Mouse (Mus musculus) neural tube, embryonic 11.5 days (tissue): ENCODE measurements around the gene Rbm17. TPM values are rescaled to one million over a fixed set of nuclear protein-coding genes. Genes with fewer than 3 reads are reported as not detected.
A peak's percentile ranks its signal among the peaks of the same experiment; 100 is the strongest.
"Not testable (repeated sequence)": the region's sequence is repeated elsewhere in the genome, so short reads cannot be mapped to it uniquely, and the experiment has no call there.

ENCODE experiments used
- ATAC-seq: fragments of 200-750 bp; cut with Nextera tagmentation; 2 replicates; pipeline ENCODE4 v1.8.0; 2017; ENCODE audit warnings: moderate number of reproducible peaks, mild to moderate bottlenecking, moderate TSS enrichment, moderate library complexity; ENCODE audit not compliant: insufficient read depth, low FRiP score, low TSS enrichment
- DNase-seq: peaks from one replicate; pipeline ENCODE4 v3.0.0-alpha.2; 2015; ENCODE audit warnings: low spot score
- H3K27ac ChIP-seq: fragments of 300-500 bp; sonication (generic); 2 replicates; pipeline ENCODE4 v1.5.1; 2014; ENCODE audit warnings: low read depth, mild to moderate bottlenecking, low read length
- H3K27me3 ChIP-seq: fragments of 300-500 bp; sonication (generic); 2 replicates; pipeline ENCODE4 v1.6.1; 2014; ENCODE audit warnings: mild to moderate bottlenecking, low read length, mixed read lengths; ENCODE audit not compliant: control insufficient read depth, insufficient read depth
- H3K36me3 ChIP-seq: fragments of 300-500 bp; sonication (generic); 2 replicates; pipeline ENCODE4 v1.6.1; 2014; ENCODE audit warnings: mild to moderate bottlenecking, low read length, moderate library complexity, mixed read lengths; ENCODE audit not compliant: control insufficient read depth, insufficient read depth
- H3K4me1 ChIP-seq: fragments of 300-500 bp; sonication (generic); 2 replicates; pipeline ENCODE4 v1.6.1; 2014; ENCODE audit warnings: low read length, mixed read lengths; ENCODE audit not compliant: control insufficient read depth, insufficient read depth
- H3K4me2 ChIP-seq: fragments of 300-500 bp; sonication (generic); 2 replicates; pipeline ENCODE4 v1.6.1; 2014; ENCODE audit warnings: low read depth, mild to moderate bottlenecking, moderate library complexity
- H3K4me3 ChIP-seq: fragments of 300-500 bp; sonication (generic); 2 replicates; pipeline ENCODE4 v1.5.1; 2014; ENCODE audit warnings: low read depth, low read length
- H3K9ac ChIP-seq: fragments of 300-500 bp; sonication (generic); 2 replicates; pipeline ENCODE4 v1.6.1; 2014; ENCODE audit warnings: mild to moderate bottlenecking, low read length
- H3K9me3 ChIP-seq: fragments of 300-500 bp; sonication (generic); 2 replicates; pipeline ENCODE4 v1.6.1; 2016; ENCODE audit warnings: low read length; ENCODE audit not compliant: control insufficient read depth
- WGBS: fragments of 180-500 bp; shearing (Covaris S2); extraction: QIAGEN DNeasy Blood & Tissue Kit; methylation state at CpG from one replicate; pipeline ENCODE4 v1.1.7; 2014; 5-methylcytosine and 5-hydroxymethylcytosine counted together
- polyA plus RNA-seq: library from polyadenylated mRNA; unstranded; fragments of >200 nt; fragmentation: Nextera tagmentation; extraction: Ambion mirVana; gene quantifications from 2 replicates; pipeline ENCODE4 v1.2.1, GENCODE M21; 2014

Gene Rbm17
- polyA plus RNA-seq, 1 experiment from 2014 or later, result 192 TPM

DNA sequence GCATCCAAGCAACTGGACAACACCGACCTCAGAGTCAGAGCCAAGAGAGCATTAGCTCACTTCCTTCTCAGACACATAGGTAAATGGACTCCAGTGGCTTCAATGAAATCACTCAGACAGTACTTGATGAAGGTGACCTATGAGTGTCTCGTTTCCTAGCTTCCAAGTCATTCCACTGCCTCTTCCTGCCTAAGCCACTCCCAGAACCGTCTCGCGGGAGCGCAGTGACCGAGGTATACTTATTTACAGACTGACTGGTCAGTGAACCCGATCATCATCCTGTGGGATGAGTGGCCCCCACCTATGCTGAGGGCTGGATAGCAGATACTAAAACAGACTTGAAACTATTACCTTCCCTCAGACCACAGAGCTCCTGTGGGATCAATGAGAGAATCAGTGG is 57.9 kb downstream of the Rbm17 start:
- ATAC-seq, result no peak

DNA sequence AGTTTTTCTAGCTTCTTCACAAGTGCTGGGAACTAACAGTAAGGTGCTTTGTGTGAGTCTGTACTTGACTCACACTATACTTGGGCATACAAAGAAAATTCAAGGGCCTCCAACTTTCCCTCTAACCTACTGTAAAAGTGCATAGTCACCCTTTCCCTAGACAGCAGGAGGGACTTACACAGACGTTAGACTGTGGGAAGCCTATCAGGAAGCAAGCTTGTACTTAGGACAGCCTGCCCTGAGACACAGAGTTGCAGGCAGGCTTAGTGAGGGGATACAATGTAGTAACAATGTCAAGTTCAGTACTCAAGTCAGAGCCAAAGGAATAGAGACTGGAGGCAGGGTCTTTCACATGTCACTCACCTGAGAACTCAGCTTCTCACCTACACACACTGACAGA is 58.6 kb downstream of the Rbm17 start:
- DNase-seq (no peak), ATAC-seq (no peak)
- Histone ChIP-seq H3K4me3 (no peak overlapping the region), H3K9ac (no peak overlapping the region), H3K4me1 (no peaks in the 10 kb centered on the region), H3K36me3 (no peaks in the 10 kb centered on the region), H3K27ac (no peak overlapping the region), H3K9me3 (no peaks in the 10 kb centered on the region), H3K27me3 (no peaks in the 10 kb centered on the region), H3K4me2 (no peak overlapping the region)
- 45% methylated on average over 1 of the region's 1 CpGs for WGBS

More for the DNA sequence above, 57.9 kb downstream of the Rbm17 start:
- DNase-seq, result no peak
- H3K4me3 ChIP-seq, result no peak overlapping the region
- H3K27ac ChIP-seq, result no peak overlapping the region
- no peaks in the 10 kb centered on the region for H3K27me3 ChIP-seq
- 88% methylated on average over 8 of the region's 8 CpGs for WGBS
- H3K4me2 ChIP-seq, result no peak overlapping the region
- no peak overlapping the region for H3K9ac ChIP-seq
- no peaks in the 10 kb centered on the region for H3K4me1 ChIP-seq
- no peaks in the 10 kb centered on the region for H3K9me3 ChIP-seq
- H3K36me3 ChIP-seq, result no peaks in the 10 kb centered on the region

GRCm38 (mm10) chr2:11544342-11544741 is 59.6 kb downstream of the Rbm17 start:
- H3K4me3 ChIP-seq, result no peak overlapping the region
- DNase-seq (no peak), ATAC-seq (no peak)
- no peaks in the 10 kb centered on the region for H3K4me1 ChIP-seq
- no peak overlapping the region for H3K4me2 ChIP-seq
- 78% methylated on average over 5 of the region's 5 CpGs for WGBS
- no peaks in the 10 kb centered on the region for H3K27me3 ChIP-seq
- H3K9me3 ChIP-seq, result no peaks in the 10 kb centered on the region
- H3K9ac ChIP-seq, result no peak overlapping the region
- H3K36me3 ChIP-seq, result no peaks in the 10 kb centered on the region
- no peak overlapping the region for H3K27ac ChIP-seq

- no peak for DNase-seq
- Histone ChIP-seq H3K36me3 (no peaks in the 10 kb centered on the region), H3K4me3 (no peak overlapping the region), H3K27me3 (no peaks in the 10 kb centered on the region), H3K27ac (no peak overlapping the region), H3K9ac (no peak overlapping the region), H3K4me1 (no peaks in the 10 kb centered on the region), H3K9me3 (no peaks in the 10 kb centered on the region), H3K4me2 (no peak overlapping the region)
- ATAC-seq, result no peak
- WGBS, result 81% methylated on average over 7 of the region's 7 CpGs
Observed at GRCm38 (mm10) chr2:11543158-11543557, 60.8 kb downstream of the Rbm17 start.

DNA sequence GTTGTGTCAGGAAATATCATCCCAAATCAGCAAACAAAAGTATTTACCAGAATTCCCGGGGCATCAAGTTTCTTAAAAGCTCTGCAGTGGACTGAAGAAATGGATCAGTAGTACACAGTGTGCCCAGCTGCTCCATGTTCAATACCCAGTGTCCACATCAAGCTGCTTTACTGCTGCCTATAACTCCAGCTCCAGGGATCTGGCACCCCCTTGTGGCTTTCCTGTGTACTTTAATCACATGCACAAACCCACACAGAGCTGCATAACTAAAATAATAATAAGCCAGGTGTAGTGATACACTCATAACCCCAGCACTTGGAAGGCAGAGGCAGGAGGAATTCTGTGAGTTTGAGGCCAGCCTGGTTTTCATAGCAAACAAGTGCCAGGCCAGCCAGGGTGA is 61.3 kb downstream of the Rbm17 start:
- Histone ChIP-seq H3K4me1 (no peaks in the 10 kb centered on the region), H3K4me2 (no peak overlapping the region), H3K27me3 (no peaks in the 10 kb centered on the region), H3K27ac (no peak overlapping the region), H3K4me3 (no peak overlapping the region), H3K36me3 (no peaks in the 10 kb centered on the region), H3K9me3 (no peaks in the 10 kb centered on the region), H3K9ac (no peak overlapping the region)
- DNase-seq (peak; percentile 56), ATAC-seq (peak; percentile 45; the same call in 1 of the 2 replicates)
- WGBS, result 93% methylated on average over 1 of the region's 1 CpGs

GRCm38 (mm10) chr2:11542121-11542520 is 61.8 kb downstream of the Rbm17 start:
- Histone ChIP-seq H3K4me3 (no peak overlapping the region), H3K27me3 (no peaks in the 10 kb centered on the region), H3K36me3 (no peaks in the 10 kb centered on the region), H3K9ac (no peak overlapping the region), H3K9me3 (no peaks in the 10 kb centered on the region), H3K4me1 (no peaks in the 10 kb centered on the region), H3K4me2 (no peak overlapping the region), H3K27ac (no peak overlapping the region)
- WGBS, result 86% methylated on average over 1 of the region's 1 CpGs
- no peak for DNase-seq
- ATAC-seq, result no peak

- 70% methylated on average over 1 of the region's 1 CpGs for WGBS
- not testable (repeated sequence) for DNase-seq, H3K4me2 ChIP-seq, H3K4me1 ChIP-seq, H3K4me3 ChIP-seq, H3K9me3 ChIP-seq, H3K27ac ChIP-seq, H3K36me3 ChIP-seq, H3K9ac ChIP-seq, ATAC-seq, H3K27me3 ChIP-seq
Observed at GRCm38 (mm10) chr2:11541528-11541927, 62.4 kb downstream of the Rbm17 start.

- ATAC-seq (no peak; the same call in 1 of the 2 replicates), DNase-seq (no peak)
- no peaks in the 10 kb centered on the region for H3K27me3 ChIP-seq
- H3K4me1 ChIP-seq, result no peaks in the 10 kb centered on the region
- H3K36me3 ChIP-seq, result no peaks in the 10 kb centered on the region
- H3K9ac ChIP-seq, result no peak overlapping the region
- no peak overlapping the region; the same call in 1 of the 2 replicates for H3K4me3 ChIP-seq
- no peaks in the 10 kb centered on the region for H3K9me3 ChIP-seq
- no peak overlapping the region for H3K27ac ChIP-seq
- 64% methylated on average over 8 of the region's 8 CpGs for WGBS
- H3K4me2 ChIP-seq, result peak overlapping the region; percentile 74
Observed at GRCm38 (mm10) chr2:11535966-11536365, 68.0 kb downstream of the Rbm17 start.
